In the genomic region with DNA sequence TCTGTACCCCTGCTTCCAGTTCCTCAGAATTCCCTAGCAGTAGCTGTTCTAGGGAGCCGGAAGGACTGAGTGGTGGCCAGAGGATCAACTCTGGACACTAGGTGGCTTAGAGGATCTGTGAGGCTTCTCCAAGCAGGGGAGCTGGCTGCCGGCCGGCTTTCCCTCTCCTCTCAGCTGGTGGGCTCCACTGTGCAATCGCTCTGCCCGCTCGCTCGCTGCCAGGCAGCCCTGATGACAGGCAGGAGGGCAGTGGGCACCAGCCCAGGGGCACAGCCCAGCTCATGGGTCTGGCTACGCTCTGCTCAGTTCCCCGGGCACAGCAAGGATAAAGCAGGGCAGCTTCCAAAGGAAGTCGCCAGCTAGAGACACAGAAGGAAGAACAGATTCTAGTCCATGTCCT, we compare ENCODE assay signal across 7 mouse cellular contexts. TPM values are rescaled to one million over a fixed set of nuclear protein-coding genes. Genes with fewer than 3 reads are reported as not detected.
DNase-seq lines count a peak whose midpoint lies in the region; ATAC-seq and TF ChIP-seq lines count a peak whose summit lies in the region.

No protein-coding gene starts in this region.

- H3K9ac ChIP-seq in ES-Bruce4 (ENCODE audit: low read depth, poor library complexity, severe bottlenecking) = no peak overlapping the region
- no peak overlapping the region for H3K9ac ChIP-seq in forebrain, embryonic 13.5 days
- H3K9ac ChIP-seq in hindbrain, embryonic 11.5 days (ENCODE audit: low read depth, low read length) = peak overlapping the region; percentile 42
- 0 out of 2 replicates have a peak overlapping the region, but pooled peaks have one; percentile 5 for H3K9ac ChIP-seq in midbrain, postnatal 0 days (replicated peaks; ENCODE audit: low read length, poor library complexity, severe bottlenecking)

- TF ChIP-seq POLR2A in ES-Bruce4 (IDR thresholded peaks at IDR 0.05; ENCODE audit: insufficient read depth, low read length) = no peak

- peak; percentile 23 for TF ChIP-seq CTCF in ES-Bruce4 (IDR thresholded peaks at IDR 0.05; ENCODE audit: low read depth, low read length)
- peak; percentile 71 for TF ChIP-seq CTCF in midbrain, postnatal 0 days (IDR thresholded peaks at IDR 0.05)

- no peaks in the 10 kb centered on the region for H3K36me3 ChIP-seq in ES-Bruce4 (ENCODE audit: control insufficient read depth, insufficient read depth, low read length, poor library complexity, severe bottlenecking)
- H3K36me3 ChIP-seq in forebrain, embryonic 13.5 days (ENCODE audit: poor library complexity, severe bottlenecking) = no peaks in the 10 kb centered on the region
- no peaks in the 10 kb centered on the region for H3K36me3 ChIP-seq in hindbrain, embryonic 11.5 days (ENCODE audit: control insufficient read depth, insufficient read depth, low read length)
- no peaks in the 10 kb centered on the region for H3K36me3 ChIP-seq in midbrain, postnatal 0 days (ENCODE audit: insufficient read depth, low read length)

- WGBS in forebrain, embryonic 13.5 days = 3% methylated on average over 10 of the region's 10 CpGs
- 17% methylated on average over 10 of the region's 10 CpGs for WGBS in hindbrain, embryonic 11.5 days
- 13% methylated on average over 10 of the region's 10 CpGs for WGBS in midbrain, postnatal 0 days

- no peak for TF ChIP-seq EP300 in ES-Bruce4 (IDR thresholded peaks at IDR 0.05; ENCODE audit: insufficient read depth, low read depth, low read length)

- H3K27me3 ChIP-seq in ES-Bruce4 (ENCODE audit: control insufficient read depth, insufficient read depth, low read length, poor library complexity, severe bottlenecking) = no peaks in the 10 kb centered on the region
- peaks cover 82% of the 10 kb centered on the region for H3K27me3 ChIP-seq in forebrain, embryonic 13.5 days
- peaks cover 57% of the 10 kb centered on the region for H3K27me3 ChIP-seq in hindbrain, embryonic 11.5 days (ENCODE audit: control insufficient read depth, insufficient read depth, low read length)
- H3K27me3 ChIP-seq in midbrain, postnatal 0 days (ENCODE audit: insufficient read depth, low read length) = peaks cover 34% of the 10 kb centered on the region

- H3K9me3 ChIP-seq in ES-Bruce4 (replicated peaks; ENCODE audit: control insufficient read depth, insufficient read depth, low read length, poor library complexity, severe bottlenecking) = no peaks in the 10 kb centered on the region
- no peaks in the 10 kb centered on the region for H3K9me3 ChIP-seq in forebrain, embryonic 13.5 days (replicated peaks)
- no peaks in the 10 kb centered on the region for H3K9me3 ChIP-seq in hindbrain, embryonic 11.5 days (ENCODE audit: control insufficient read depth, low read length)
- no peaks in the 10 kb centered on the region for H3K9me3 ChIP-seq in midbrain, postnatal 0 days (ENCODE audit: low read length)

- no peak overlapping the region for H3K27ac ChIP-seq in ES-Bruce4 (ENCODE audit: insufficient read depth, low read length)
- no peak overlapping the region for H3K27ac ChIP-seq in forebrain, embryonic 13.5 days
- no peak overlapping the region for H3K27ac ChIP-seq in hindbrain, embryonic 11.5 days (ENCODE audit: low read depth, low read length)
- no peak overlapping the region for H3K27ac ChIP-seq in midbrain, postnatal 0 days (ENCODE audit: low read depth, low read length)

- peak; percentile 76 for ATAC-seq in forebrain, embryonic 13.5 days
- ATAC-seq in hindbrain, embryonic 11.5 days (ENCODE audit: low FRiP score) = peak; percentile 41
- ATAC-seq in midbrain, postnatal 0 days (ENCODE audit: low FRiP score) = peak; percentile 69

- peaks cover 3% of the 10 kb centered on the region for H3K4me1 ChIP-seq in ES-Bruce4 (ENCODE audit: control insufficient read depth, insufficient read depth, low read length)
- peaks cover 58% of the 10 kb centered on the region for H3K4me1 ChIP-seq in forebrain, embryonic 13.5 days
- H3K4me1 ChIP-seq in hindbrain, embryonic 11.5 days (replicated peaks; ENCODE audit: control insufficient read depth, insufficient read depth, low read length) = peaks cover 10% of the 10 kb centered on the region
- peaks cover 7% of the 10 kb centered on the region; the same call in 1 of the 2 replicates for H3K4me1 ChIP-seq in midbrain, postnatal 0 days (ENCODE audit: insufficient read depth, low read length)

- no peak overlapping the region for H3K4me2 ChIP-seq in forebrain, embryonic 13.5 days
- peak overlapping the region; percentile 25; the same call in 1 of the 2 replicates for H3K4me2 ChIP-seq in hindbrain, embryonic 11.5 days (replicated peaks; ENCODE audit: low read depth, low read length)
- peak overlapping the region; percentile 38 for H3K4me2 ChIP-seq in midbrain, postnatal 0 days (ENCODE audit: low read depth, low read length, poor library complexity, severe bottlenecking)

- DNase-seq in brain, adult 2 months (ENCODE audit: low read depth, low spot score) = peak; percentile 46
- peak; percentile 64 for DNase-seq in hindbrain, embryonic 11.5 days (ENCODE audit: low spot score)
- peak; percentile 21 to 45 for DNase-seq in layer of hippocampus, postnatal 36 days
- peak; percentile 92 for DNase-seq in midbrain, postnatal 0 days (ENCODE audit: low spot score)
- DNase-seq in thymus, postnatal 25 days = no peak

- H3K4me3 ChIP-seq in ES-Bruce4 (ENCODE audit: low read depth, low read length) = no peak overlapping the region
- H3K4me3 ChIP-seq in forebrain, embryonic 13.5 days = no peak overlapping the region
- no peak overlapping the region for H3K4me3 ChIP-seq in hindbrain, embryonic 11.5 days (ENCODE audit: low read depth, low read length)
- peak overlapping the region; percentile 13; the same call in 1 of the 2 replicates for H3K4me3 ChIP-seq in midbrain, postnatal 0 days (ENCODE audit: low read depth, low read length)

RNA-seq across cellular contexts. Expression of gene Casz1, which starts 7.7 kb away (rescaled TPM):
- polyA plus RNA-seq in ES-Bruce4 (2011; ENCODE audit: insufficient read depth, insufficient read length, low read depth, missing spikeins) = 13.8 and 15.6 TPM in 2 replicates
- 1.3 and 1.9 TPM in 2 replicates for polyA plus RNA-seq in forebrain, embryonic 13.5 days (2015; fragmentation: Nextera tagmentation; extraction: Ambion mirVana)
- polyA plus RNA-seq in hindbrain, embryonic 11.5 days (2014; fragmentation: Nextera tagmentation; extraction: Ambion mirVana) = 6.4 and 7.8 TPM in 2 replicates
- total RNA-seq in layer of hippocampus, postnatal 36 days (2021) = under 1 TPM; 0.52 to 0.66 TPM
- total RNA-seq in midbrain, postnatal 0 days (2014; rRNA removed) = 3.7 and 4.0 TPM in 2 replicates
- 2.0 TPM in 2 replicates for polyA plus RNA-seq in midbrain, postnatal 0 days (2015; fragmentation: Nextera tagmentation; extraction: Ambion mirVana)

Comparison
In these comparisons a context has a peak if more than half of its experiments do, and no peak if none do; other contexts are left out.
1. H3K9ac ChIP-seq: peak in hindbrain, embryonic 11.5 days (single experiment) and midbrain, postnatal 0 days (single experiment); none in ES-Bruce4 (single experiment) and forebrain, embryonic 13.5 days (single experiment).
2. Peak in every context shown above with its lines, with median percentiles within 50 percentile points of each other: ATAC-seq.